Mouse (Mus musculus): ENCODE measurements around the gene Sema4c.

The Sema4c gene

GRCm38 (mm10) chr1:36508238-36508637, 49.9 kb downstream of the Sema4c start:
- DNase-seq (ENCODE audit: low read depth, low spot score), result no peak

GRCm38 (mm10) chr1:36501261-36501660, 56.9 kb downstream of the Sema4c start:
- peak; percentile 90 for DNase-seq (ENCODE audit: low read depth, low spot score)
